Mouse (Mus musculus) ZHBTc4 (cell line): ENCODE measurements at regions not wholly inside any gene's neighbourhood (a gene's known extent, or its start where the extent isn't known, plus 50 kb on each side); places are given as distances from the start of the nearest gene placed in this dataset.

Source experiments
- DNase-seq: peaks from one replicate; pipeline ENCODE4 v3.0.0-alpha.2; 2011; ENCODE audit warnings: low read depth, low spot score

DNA sequence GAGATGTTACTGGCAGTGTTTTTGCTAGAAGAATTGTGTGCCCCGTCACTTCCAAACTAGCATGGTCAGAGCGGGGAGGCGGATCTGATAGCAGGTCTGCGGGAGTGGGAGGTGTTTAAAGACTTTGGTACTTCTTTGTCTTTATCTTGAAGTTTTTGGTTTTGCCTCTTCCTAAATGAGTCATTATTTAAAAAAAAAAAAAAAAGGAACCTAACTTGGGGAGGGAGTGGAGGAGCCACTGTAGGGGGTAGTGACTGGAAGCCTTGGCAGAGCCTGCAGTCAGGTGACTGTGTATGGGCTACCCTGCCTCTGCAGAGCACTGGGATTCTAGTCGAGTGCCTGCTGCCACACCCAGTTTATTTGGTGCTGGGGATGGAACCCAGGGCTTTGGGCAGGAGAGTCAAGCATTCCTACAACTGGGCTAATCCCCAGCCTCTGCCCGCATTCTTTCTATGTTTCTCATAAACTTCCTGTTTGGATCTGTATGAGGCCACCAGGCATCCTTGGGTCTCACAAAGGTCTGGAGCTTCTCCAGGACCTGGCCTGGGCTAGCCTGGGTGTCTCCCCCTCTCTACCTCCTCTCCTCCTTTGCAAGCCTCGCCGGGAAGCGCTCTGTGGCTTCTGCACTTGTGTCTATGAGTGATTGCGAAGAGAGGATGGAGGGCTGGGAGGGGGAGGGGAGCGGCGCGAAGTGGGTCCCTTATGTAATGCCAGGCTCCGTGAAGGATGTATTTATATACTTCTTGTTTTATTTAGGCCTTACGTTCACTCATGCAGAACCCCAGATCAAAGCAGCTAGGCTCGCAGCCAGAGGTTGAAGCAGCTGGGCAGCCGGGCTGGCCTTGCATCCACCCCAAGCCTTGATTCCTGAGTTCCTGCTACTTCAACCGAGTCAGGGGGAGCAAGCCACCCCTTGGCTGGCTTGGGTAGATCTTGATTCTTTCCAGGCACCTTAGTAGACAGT, 143.1 kb upstream of the Mrps10 start:
- DNase-seq = peak; percentile 26

DNA sequence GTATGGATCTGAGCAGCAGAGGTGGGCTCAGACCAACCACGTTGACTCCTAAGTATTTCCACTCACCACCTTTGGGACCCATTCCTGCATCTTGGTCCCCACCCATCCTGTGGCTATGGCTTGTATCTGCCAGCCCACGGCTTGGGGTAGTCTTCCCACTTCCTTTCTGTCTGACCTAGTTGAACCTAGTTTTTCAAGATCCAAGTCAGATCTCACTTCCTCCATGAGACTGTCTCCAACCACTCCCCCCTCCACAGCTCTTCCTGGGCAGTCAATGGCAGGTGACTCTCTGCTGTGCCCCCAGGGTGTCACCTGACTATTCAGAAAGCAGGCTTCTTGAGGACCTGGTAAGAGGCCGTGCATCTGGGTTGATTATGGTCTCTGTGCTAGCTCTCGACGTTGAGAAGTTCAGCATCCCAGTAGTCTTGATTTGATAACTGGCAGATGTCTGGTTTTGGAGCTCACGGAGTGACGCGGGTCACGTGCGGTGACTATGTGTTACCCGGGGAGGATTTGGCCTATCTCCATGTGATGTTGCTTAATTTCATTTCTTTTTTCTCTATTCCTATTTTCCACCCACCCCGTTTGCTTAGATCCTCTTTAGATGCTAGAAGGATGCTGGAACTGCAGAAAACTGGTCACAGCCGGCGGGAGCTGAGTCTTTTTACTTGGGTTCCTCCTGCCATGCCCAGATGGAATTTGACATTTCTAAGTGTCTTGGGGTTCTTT, 147.5 kb upstream of the Mrps10 start:
- no peak for DNase-seq

GRCm38 (mm10) chr17:47219846-47220245, 148.8 kb upstream of the Mrps10 start:
- no peak for DNase-seq

DNA sequence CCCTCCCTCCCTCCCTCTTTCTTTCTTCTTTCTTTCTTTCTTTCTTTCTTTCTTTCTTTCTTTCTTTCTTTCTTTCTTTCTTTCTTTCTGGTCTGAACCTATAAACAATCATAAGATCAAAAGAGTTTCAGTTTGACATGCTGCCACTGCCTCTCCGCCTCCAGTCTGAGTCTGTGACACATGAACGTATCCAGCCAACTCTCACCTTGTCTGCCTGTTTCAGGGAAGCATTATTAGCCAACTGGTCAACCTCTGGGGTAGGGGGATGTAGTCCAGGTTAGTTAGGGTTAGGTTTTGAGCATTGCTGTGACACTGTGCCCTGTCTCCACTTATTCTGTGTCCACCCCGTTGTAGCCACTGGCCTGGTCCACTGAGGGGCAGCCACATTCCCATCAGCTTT, 152.2 kb upstream of the Mrps10 start:
- no peak for DNase-seq

GRCm38 (mm10) chr17:47215841-47216240, 152.8 kb upstream of the Mrps10 start:
- no peak for DNase-seq

DNA sequence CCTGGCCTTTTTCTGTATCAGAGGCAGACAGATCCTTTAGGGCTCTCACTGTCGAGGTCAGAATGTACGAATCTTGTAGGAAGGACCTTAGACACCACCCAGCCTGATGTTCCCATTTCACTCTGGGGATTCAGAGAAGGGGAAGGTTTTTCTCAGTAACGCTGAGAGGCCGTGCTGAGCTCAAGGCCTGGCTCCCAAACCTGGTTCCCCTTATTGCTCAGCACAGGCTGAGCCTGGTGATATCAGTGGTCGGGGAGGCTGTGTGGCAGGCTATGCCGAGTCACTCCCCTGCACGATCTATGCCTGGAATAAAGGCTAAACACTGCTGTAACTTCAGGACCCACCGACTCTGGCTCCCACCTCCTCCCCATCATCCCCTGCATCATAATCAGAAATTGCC, 154.6 kb upstream of the Mrps10 start:
- no peak for DNase-seq

- DNase-seq = peak; percentile 93
These were observed 158.1 kb upstream of the Mrps10 start for GRCm38 (mm10) chr17:47210441-47211196.

DNA sequence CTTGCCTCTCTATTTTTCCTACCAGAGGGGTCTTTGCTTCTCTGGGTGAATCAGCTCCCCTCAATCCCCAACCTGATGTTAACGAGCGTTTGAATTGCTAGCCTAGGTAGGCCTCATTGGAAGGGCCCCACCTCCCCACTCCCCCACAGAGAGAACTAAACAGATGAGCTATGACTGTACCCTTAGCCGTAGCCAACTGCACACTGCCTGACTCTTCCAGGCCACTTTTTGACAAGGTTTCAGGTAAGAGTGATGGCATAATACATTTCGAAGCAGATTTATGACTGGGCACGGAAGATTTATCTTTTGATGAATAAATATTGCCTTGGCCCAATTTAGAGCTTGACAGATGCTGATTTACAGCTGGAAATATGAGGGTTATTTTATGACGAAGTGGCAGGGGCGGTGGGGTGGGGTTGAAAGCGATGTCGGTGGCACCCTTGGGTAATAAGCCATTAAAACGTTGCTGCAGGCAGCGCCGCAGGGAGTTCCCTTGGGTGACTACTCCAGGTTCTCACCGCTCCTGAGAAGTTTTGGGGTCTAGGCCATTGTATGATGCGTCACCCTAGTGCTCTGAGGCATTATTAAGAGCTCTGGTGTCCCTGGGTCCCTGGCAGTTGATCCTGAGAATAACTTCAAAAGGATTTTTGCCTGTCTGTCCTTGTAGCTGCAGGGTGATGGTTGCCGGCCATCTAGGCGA, 159.7 kb upstream of the Mrps10 start:
- DNase-seq = no peak

- peak; percentile 44 for DNase-seq
These were observed 161.2 kb upstream of the Mrps10 start for GRCm38 (mm10) chr17:47207471-47207870.

DNA sequence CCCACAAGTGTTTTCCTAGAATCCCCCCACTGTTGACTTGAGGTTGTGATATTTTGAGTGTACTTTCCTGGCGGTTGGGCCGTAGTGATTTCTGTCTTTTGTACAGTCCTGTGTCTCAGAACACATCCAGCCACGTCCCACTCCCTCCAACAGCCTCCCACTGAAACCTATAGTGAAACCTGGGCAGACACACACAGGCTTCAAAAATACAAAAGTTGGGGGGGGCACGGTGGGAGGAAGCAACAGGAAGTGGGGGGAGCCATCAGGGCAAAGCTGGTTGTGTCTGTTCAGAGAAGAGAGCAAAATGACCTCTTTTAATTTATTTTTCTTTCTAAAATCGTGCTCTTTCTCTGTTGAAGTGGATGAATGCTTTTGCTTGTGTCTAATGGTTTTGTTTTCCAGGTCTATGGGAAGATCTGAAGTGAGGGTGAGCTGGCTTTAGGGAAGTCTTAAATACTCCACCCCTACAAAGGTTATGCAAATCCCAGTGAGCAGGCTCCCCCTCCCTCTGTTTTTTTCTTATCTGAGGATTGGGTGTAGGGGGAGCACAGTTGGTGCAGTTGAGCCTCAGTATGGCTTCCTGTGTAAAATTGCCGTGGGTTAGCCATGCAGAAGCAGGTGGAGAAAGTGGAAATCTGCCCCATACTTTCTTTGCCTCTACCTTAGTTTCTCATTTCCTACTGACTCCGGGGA, 164.1 kb upstream of the Mrps10 start:
- DNase-seq = no peak

DNA sequence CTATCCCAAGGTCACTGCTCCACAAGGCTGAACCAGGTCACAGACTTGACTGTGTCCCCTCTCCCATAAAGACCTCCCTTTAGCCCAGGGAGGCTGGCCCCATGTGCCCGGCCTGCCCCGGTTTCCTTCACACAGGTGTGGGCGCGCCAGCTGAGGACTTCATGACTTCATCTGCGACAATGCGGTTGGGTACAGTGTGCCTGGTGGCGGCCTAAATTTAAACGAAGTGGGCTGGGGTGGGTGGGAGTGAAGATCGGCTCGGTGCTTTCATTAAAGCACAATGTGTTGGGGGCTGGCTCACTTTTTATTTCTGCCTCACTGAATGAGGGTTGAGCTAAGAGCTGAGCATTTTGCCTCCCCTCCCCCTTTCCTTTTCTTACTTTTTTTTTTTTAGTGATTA, 169.5 kb upstream of the Mrps10 start:
- DNase-seq = no peak

- DNase-seq = no peak
These were observed 170.7 kb upstream of the Mrps10 start for GRCm38 (mm10) chr17:47197957-47198356.

DNA sequence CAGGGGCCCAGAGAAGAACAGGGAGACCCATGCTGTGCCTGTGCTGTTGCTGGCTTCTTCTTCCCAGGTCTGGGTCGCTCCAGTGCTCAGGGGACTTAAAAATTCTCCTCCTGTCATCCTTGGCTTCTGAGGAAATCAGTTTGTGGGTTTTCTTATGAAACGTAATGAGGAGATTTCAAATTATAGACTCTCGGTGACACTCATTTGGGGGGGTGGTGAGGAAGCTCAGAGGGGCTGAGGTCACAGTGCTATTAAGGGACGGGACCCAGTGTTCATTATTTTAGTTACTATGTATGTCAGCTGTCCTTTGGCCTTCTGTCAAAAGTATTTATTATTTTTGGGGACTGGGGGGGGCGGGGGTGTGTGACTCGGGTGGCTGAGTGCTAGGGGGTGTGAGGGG, 171.7 kb upstream of the Mrps10 start:
- no peak for DNase-seq

- DNase-seq = peak; percentile 88
These were observed 172.7 kb upstream of the Mrps10 start for GRCm38 (mm10) chr17:47195981-47196380.

- DNase-seq = peak; percentile 96
These were observed 174.1 kb upstream of the Mrps10 start for GRCm38 (mm10) chr17:47194463-47195012.

DNA sequence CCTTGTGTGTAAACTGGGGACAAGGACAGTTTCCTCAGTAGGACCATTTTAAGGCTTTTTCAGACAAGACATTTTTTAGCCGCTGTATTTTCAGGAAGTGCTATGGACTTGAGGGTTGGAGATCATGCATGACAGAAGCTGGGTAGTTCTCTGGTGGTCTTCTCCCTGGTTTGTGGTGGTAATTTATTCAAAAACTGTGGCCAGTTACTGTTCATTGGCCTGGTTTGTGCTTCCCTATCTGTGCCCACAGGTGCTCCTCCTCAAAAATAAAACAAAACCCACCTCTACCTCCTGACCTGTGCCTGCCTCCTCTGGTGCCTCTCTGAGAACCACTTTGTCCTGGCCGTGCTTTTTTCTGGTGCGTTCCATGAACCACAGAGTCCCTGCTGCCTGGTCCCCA, 177.3 kb upstream of the Mrps10 start:
- DNase-seq = no peak

DNA sequence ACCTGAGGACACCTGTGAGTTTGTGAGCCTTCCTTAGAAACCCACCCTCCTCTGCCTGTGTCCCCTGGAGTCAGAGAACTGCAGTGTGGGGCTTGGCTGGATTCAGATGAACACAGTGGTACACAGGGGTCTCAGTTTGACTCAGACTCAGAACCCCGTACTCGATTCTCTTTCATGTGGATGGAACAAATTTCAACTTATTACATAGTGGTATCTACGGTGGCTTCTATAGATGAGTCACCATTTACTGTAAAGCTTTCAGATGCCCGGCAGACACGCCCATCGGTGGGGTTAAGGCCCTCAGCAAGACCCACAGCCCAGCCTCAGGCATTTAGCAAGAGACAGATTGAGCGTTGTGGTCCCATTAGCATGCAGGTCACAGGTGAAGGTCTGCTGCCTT, 178.9 kb upstream of the Mrps10 start:
- no peak for DNase-seq

GRCm38 (mm10) chr17:47184148-47184547, 173.8 kb upstream of the Ubr2 start:
- no peak for DNase-seq

DNA sequence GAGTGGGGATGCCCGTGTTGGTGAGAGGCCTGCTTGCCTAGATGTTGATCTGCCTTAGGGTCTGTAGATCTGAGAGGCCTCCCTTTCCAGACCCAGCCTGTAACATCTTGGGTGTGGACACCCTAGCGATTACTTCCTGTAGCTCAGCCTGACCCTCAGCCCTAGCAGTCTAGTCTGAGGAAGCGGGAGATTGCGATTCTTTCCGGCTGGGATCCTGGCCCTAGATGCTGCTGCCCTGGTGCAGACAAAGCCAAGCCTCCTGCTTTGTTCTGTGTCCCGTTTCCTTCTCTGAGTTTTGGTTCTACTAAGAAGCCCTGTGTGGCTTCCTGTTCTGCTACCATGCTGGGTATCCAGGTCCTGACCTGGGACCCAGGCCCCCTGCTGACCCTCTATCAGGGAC, 171.8 kb upstream of the Ubr2 start:
- DNase-seq = peak; percentile 42

DNA sequence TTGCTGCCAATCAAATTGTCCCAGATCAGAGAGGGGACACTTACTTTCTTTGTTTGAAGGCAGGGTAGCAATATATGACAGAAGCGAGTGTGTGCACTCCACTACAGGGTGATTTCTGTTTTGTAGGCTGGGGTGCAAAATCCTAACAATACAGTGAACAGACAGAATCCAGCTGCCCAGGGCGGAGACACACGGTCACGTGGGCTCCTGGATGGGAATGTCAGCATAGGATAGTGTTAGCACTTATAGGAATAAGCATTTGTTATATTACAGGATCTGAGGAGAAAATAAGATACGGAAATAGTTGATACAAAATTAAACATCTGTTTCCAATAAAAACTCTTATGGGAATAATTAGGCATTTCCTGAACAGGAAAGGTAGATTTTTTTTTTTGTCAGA, 169.1 kb upstream of the Ubr2 start:
- DNase-seq = no peak

DNA sequence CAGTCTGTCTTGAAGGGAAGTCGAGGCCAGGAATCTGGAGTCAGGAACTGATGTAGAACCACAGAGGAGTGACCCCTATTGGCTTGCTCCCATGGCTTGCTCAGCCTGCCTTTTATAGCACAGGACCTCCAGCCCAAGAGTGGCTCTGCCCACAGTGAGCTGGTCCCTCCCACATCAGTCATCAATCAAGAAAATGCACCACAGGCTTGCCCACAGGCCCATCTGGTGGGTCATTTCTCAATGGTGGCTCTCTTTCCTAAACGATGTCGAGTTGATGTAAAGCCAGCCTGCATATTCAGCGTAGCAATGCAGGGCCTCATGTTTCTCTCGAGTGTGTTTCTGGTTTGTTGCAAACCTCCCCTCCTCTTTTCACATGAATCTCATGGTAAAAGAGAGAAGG, 168.3 kb upstream of the Ubr2 start:
- no peak for DNase-seq
